Mouse (Mus musculus) lung, postnatal 0 days (tissue): ENCODE results near the gene Nrros.

Experiments
- CTCF ChIP-seq: IDR thresholded peaks from 2 replicates; pipeline ENCODE4 v1.5.1; 2016; ENCODE audit warnings: antibody characterized with exemption, mild to moderate bottlenecking
- EP300 ChIP-seq: IDR thresholded peaks from 2 replicates; pipeline ENCODE4 v1.6.1; 2016; ENCODE audit warnings: antibody characterized with exemption, mild to moderate bottlenecking, control low read depth

- no peak for TF ChIP-seq CTCF
- no peak for TF ChIP-seq EP300
Measured at GRCm38 (mm10) chr16:32129449-32130189, 35.8 kb downstream of the Nrros start.
